Mouse (Mus musculus): ENCODE measurements at regions not wholly inside any gene's neighbourhood (a gene's known extent, or its start where the extent isn't known, plus 50 kb on each side); places are given as distances from the start of the nearest gene placed in this dataset.

GRCm38 (mm10) chr5:85177787-85178186, 760.6 kb upstream of the Epha5 start:
- Histone ChIP-seq H3K4me1 (replicated peaks; ENCODE audit: control insufficient read depth, insufficient read depth, low read length) (no peaks in the 10 kb centered on the region), H3K27me3 (ENCODE audit: control insufficient read depth, insufficient read depth, low read length) (no peaks in the 10 kb centered on the region), H3K9ac (no peak overlapping the region), H3K4me3 (replicated peaks; ENCODE audit: low read length) (no peak overlapping the region), H3K36me3 (replicated peaks; ENCODE audit: control insufficient read depth, insufficient read depth) (no peaks in the 10 kb centered on the region), H3K9me3 (ENCODE audit: control insufficient read depth, low read length) (no peaks in the 10 kb centered on the region), H3K27ac (no peak overlapping the region), H3K4me2 (replicated peaks) (peak overlapping the region; percentile 21; the same call in 1 of the 2 replicates)
- 39% methylated on average over 9 of the region's 9 CpGs for WGBS
- ATAC-seq (ENCODE audit: low FRiP score): peak; percentile 31; the same call in 1 of the 2 replicates
- DNase-seq (ENCODE audit: low spot score): peak; percentile 38

- 89% methylated on average over 1 of the region's 1 CpGs for WGBS
- Histone ChIP-seq H3K4me2 (replicated peaks) (no peak overlapping the region), H3K9ac (no peak overlapping the region), H3K9me3 (ENCODE audit: control insufficient read depth, low read length) (no peaks in the 10 kb centered on the region), H3K27ac (no peak overlapping the region), H3K36me3 (replicated peaks; ENCODE audit: control insufficient read depth, insufficient read depth) (no peaks in the 10 kb centered on the region), H3K4me1 (replicated peaks; ENCODE audit: control insufficient read depth, insufficient read depth, low read length) (no peaks in the 10 kb centered on the region), H3K27me3 (ENCODE audit: control insufficient read depth, insufficient read depth, low read length) (no peaks in the 10 kb centered on the region), H3K4me3 (replicated peaks; ENCODE audit: low read length) (no peak overlapping the region)
- DNase-seq (ENCODE audit: low spot score): no peak
- no peak for ATAC-seq (ENCODE audit: low FRiP score)
Observed at GRCm38 (mm10) chr5:85173899-85174298, 756.7 kb upstream of the Epha5 start.

GRCm38 (mm10) chr5:85155858-85156257, 738.7 kb upstream of the Epha5 start:
- H3K27me3 ChIP-seq (ENCODE audit: control insufficient read depth, insufficient read depth, low read length): no peaks in the 10 kb centered on the region
- no peaks in the 10 kb centered on the region for H3K36me3 ChIP-seq (replicated peaks; ENCODE audit: control insufficient read depth, insufficient read depth)
- ATAC-seq (ENCODE audit: low FRiP score) (no peak), DNase-seq (ENCODE audit: low spot score) (no peak)
- H3K27ac ChIP-seq: no peak overlapping the region
- 40% methylated on average over 1 of the region's 1 CpGs for WGBS
- no peaks in the 10 kb centered on the region for H3K9me3 ChIP-seq (ENCODE audit: control insufficient read depth, low read length)
- H3K9ac ChIP-seq: no peak overlapping the region
- H3K4me3 ChIP-seq (replicated peaks; ENCODE audit: low read length): no peak overlapping the region
- H3K4me2 ChIP-seq (replicated peaks): no peak overlapping the region
- H3K4me1 ChIP-seq (replicated peaks; ENCODE audit: control insufficient read depth, insufficient read depth, low read length): no peaks in the 10 kb centered on the region

GRCm38 (mm10) chr5:85155213-85155612, 738.0 kb upstream of the Epha5 start:
- 81% methylated on average over 1 of the region's 1 CpGs for WGBS

More at GRCm38 (mm10) chr5:85155213-85155612, 738.0 kb upstream of the Epha5 start:
- H3K27ac ChIP-seq: no peak overlapping the region
- H3K4me3 ChIP-seq (replicated peaks; ENCODE audit: low read length): no peak overlapping the region
- no peaks in the 10 kb centered on the region for H3K4me1 ChIP-seq (replicated peaks; ENCODE audit: control insufficient read depth, insufficient read depth, low read length)
- no peak for DNase-seq (ENCODE audit: low spot score)
- H3K36me3 ChIP-seq (replicated peaks; ENCODE audit: control insufficient read depth, insufficient read depth): no peaks in the 10 kb centered on the region
- no peaks in the 10 kb centered on the region for H3K27me3 ChIP-seq (ENCODE audit: control insufficient read depth, insufficient read depth, low read length)
- ATAC-seq (ENCODE audit: low FRiP score): no peak
- no peaks in the 10 kb centered on the region for H3K9me3 ChIP-seq (ENCODE audit: control insufficient read depth, low read length)
- H3K9ac ChIP-seq: no peak overlapping the region
- H3K4me2 ChIP-seq (replicated peaks): no peak overlapping the region

Measured in hindbrain, embryonic 14.5 days (tissue).